Mouse (Mus musculus): ENCODE measurements at regions not wholly inside any gene's neighbourhood (a gene's known extent, or its start where the extent isn't known, plus 50 kb on each side); places are given as distances from the start of the nearest gene placed in this dataset.
A peak's percentile ranks its signal among the peaks of the same experiment; 100 is the strongest.

- peak; percentile 36; the same call in 1 of the 2 replicates for ATAC-seq (ENCODE audit: insufficient number of reproducible peaks, low FRiP score, low TSS enrichment)
These were observed 541.1 kb downstream of the Plod2 start for GRCm38 (mm10) chr9:93083114-93083513.

- no peak for ATAC-seq (ENCODE audit: insufficient number of reproducible peaks, low FRiP score, low TSS enrichment)
These were observed 556.1 kb downstream of the Plod2 start for GRCm38 (mm10) chr9:93098008-93098581.

- ATAC-seq (ENCODE audit: insufficient number of reproducible peaks, low FRiP score, low TSS enrichment), result no peak
These were observed 588.5 kb downstream of the Plod2 start for GRCm38 (mm10) chr9:93130561-93130960.

GRCm38 (mm10) chr9:93131620-93132200, 589.7 kb downstream of the Plod2 start:
- ATAC-seq (ENCODE audit: insufficient number of reproducible peaks, low FRiP score, low TSS enrichment), result no peak

- ATAC-seq (ENCODE audit: insufficient number of reproducible peaks, low FRiP score, low TSS enrichment), result no peak
These were observed 594.3 kb downstream of the Plod2 start for GRCm38 (mm10) chr9:93136349-93136748.

- ATAC-seq (ENCODE audit: insufficient number of reproducible peaks, low FRiP score, low TSS enrichment), result no peak
These were observed 628.0 kb downstream of the Plod2 start for GRCm38 (mm10) chr9:93170071-93170470.

GRCm38 (mm10) chr9:93186638-93187037, 644.6 kb downstream of the Plod2 start:
- ATAC-seq (ENCODE audit: insufficient number of reproducible peaks, low FRiP score, low TSS enrichment), result no peak

DNA sequence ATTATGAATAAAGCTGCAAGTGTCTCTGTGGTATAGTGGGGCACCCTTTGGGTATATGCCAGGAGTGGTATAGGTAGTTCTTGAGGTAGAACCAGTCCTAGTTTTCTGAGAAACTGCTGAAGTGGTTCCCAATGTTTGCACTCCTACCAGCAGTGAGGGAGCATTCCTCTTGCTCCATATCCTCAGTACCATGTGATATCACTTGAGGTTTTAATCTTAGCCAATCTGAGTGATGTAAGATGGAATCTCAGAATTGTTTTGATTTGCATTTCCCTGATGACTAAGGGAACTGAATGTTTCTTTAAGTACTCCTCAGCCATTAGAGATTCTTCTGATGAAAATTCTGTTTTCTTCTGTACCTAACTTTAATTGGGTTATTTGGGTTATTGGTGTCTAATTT, 690.5 kb downstream of the Plod2 start:
- ATAC-seq (ENCODE audit: insufficient number of reproducible peaks, low FRiP score, low TSS enrichment), result no peak

DNA sequence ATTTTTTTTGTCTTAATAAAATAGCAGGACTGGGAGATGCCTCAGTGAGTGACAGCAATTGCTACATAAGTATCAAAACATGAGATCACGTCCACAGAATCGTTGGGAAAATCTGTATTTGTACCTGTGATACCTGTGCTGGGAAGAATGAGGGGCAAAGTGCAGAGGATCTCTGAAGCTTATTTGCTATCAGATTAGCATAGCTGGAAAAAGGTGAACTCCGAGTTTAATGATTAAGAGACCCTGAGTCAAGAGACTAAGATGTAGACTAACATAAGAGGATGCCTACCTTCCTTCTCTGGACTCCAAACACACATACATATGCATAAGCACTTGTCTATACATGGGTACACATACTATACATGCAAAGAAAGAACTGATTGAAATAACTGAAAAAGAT, 710.1 kb downstream of the Plod2 start:
- no peak for ATAC-seq (ENCODE audit: insufficient number of reproducible peaks, low FRiP score, low TSS enrichment)

DNA sequence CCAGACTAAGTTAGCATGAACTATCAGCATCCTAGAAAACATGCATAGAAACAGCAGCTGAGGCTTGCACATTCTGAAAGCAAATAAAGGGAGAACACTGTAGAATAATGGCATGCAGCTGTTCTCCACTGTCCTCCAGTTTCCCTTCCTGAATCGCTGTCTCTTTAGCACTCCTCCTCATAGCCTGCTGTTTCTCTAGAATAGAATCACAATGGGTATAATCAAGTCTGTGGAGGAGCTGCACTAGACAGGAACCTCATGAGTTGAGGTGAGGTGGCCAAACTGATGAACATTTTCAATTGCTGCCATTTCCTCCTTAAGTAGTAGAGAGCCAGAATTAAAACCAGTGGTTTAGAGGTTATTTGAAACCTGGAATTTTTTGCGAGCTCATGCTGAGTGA, 755.3 kb downstream of the Plod2 start:
- ATAC-seq (ENCODE audit: insufficient number of reproducible peaks, low FRiP score, low TSS enrichment), result no peak

- no peak for ATAC-seq (ENCODE audit: insufficient number of reproducible peaks, low FRiP score, low TSS enrichment)
These were observed 764.7 kb downstream of the Plod2 start for GRCm38 (mm10) chr9:93306753-93307152.

DNA sequence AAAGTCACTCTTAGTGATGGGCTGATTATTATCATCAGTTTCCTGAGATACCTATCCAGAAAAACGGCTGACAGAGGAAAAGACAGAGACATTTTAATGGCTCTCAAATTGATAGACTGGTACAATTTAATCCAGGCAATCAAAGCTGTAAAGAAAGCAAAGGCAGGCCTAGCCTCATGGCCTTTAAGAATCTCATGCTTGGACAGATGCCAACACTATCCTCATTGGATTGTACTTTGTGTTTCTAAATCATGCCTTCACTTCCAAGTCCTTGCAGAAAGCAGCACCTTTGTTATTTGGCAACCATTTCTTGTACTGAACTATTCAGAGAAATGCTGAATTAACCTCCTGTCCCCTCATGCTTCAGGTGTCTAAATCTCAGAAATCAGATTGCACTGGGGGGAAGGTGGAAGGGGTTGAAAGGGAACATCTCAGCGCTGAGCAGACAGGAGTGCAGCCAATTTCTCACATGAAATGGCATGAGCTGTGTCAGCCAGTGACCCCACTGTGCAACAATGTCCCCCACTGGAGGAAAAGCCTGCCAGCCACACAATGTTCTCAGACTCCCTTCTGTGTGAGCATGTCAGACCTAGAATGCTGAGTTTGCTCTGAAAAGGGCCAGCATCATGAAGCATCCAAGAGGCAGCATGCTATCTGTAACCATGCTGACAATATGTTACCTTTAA, 787.1 kb downstream of the Plod2 start:
- ATAC-seq (ENCODE audit: insufficient number of reproducible peaks, low FRiP score, low TSS enrichment), result peak; percentile 58
